Mouse (Mus musculus) duodenum, adult 2 months (tissue): ENCODE results near the gene Nr5a2. TPM values are rescaled to one million over a fixed set of nuclear protein-coding genes. Genes with fewer than 3 reads are reported as not detected.

Experiments used
- polyA plus RNA-seq: library from polyadenylated mRNA; depleted of rRNA; stranded (reverse); fragments of >200 nt; gene quantifications from 2 replicates; pipeline ENCODE4 v1.2.3, GENCODE M21; 2012; ENCODE audit warnings: low replicate concordance; rRNA removed

The Nr5a2 gene
- polyA plus RNA-seq, result 4.7 and 5.5 TPM in 2 replicates

GRCm38 (mm10) chr1:136960428-136961012 lies at the start of gene Nr5a2:
Gene Nr5a2 (minus strand): TSS chr1:136960448.

